Mouse (Mus musculus): Measurements from ENCODE around the gene Cat. TPM values are rescaled to one million over a fixed set of nuclear protein-coding genes. Genes with fewer than 3 reads are reported as not detected.

The Cat gene
- 37.6 and 46.5 TPM in 2 replicates for polyA plus RNA-seq (2015; fragmentation: Nextera tagmentation; extraction: Ambion mirVana)

DNA sequence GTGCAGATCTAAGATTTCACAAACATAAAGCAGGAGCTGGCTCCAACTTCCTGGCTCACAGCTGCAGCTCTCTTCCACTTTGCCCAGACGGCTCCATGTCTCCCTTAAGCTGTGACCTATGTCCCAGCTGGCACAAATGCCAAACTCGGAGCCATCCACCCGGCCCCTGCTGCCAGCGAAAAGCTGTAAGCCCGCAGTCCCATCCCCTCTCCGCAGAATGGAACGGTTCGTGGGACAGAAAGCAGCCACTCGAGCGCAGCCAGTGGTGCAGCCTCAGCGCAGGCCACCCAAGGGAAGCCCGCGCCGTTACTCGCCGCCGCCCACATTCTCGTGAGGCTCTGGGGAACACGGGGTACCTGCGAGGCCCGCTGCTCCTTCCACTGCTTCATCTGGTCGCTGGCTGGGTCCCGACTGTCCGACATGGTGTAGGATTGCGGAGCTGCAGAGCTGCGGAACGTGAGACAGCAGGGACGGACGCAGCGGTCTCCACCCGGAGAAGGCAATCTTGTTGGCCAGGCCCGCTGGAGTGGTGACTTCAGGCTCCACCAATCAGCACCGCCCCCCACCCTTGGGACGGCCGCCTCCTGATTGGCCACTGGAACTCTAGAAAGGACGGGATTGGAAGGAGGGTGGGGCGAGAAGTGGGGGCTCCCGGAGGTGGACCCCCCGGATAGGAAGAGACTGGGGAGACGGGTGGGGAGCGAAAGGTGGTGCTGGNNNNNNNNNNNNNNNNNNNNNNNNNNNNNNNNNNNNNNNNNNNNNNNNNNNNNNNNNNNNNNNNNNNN is at the start of gene Cat:
Gene Cat, minus strand, starts transcription at position 544 of the 785 bp plus-strand sequence.

DNA sequence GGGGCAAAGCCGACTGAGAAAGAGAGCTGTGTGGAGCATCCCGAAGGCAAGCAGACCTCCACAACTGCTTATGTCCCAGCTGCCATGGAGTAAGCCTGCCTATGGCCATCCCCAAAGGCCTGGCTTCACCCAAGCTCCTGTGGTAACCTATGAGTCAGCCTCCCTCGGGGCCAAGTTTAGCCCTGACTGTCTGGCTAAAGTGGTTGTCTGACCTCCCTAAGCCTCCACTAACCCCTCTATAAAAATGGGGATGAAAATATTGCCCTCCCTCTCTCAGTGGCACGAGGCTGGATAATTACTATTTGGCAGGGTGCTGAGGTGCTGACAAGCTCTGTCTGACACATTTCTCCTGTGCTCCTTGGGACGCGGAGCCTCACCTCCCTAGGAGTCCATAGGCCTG is 73.6 kb downstream of the Cat start, which contains the start of gene Elf5:
Gene Elf5, plus strand, starts transcription at position 341 of the 400 bp plus-strand sequence.

Other genes starting within 250 kb of the Cat start
- gene Ehf, start 181.9 kb downstream of the Cat start, polyA plus RNA-seq (2015; fragmentation: Nextera tagmentation; extraction: Ambion mirVana) = 17.0 and 18.0 TPM in 2 replicates
- 0.40 and 0.53 TPM in 2 replicates for gene Elf5, start 73.5 kb downstream of the Cat start, polyA plus RNA-seq (2015; fragmentation: Nextera tagmentation; extraction: Ambion mirVana)
- gene Abtb2, start 81.2 kb upstream of the Cat start, polyA plus RNA-seq (2015; fragmentation: Nextera tagmentation; extraction: Ambion mirVana) = 1.6 and 2.2 TPM in 2 replicates

Data from urinary bladder, postnatal 0 days (tissue).